Mouse (Mus musculus) midbrain, embryonic 16.5 days (tissue): ENCODE data around the gene Tead1. TPM values are rescaled to one million over a fixed set of nuclear protein-coding genes. Genes with fewer than 3 reads are reported as not detected.

ENCODE experiments used
- ATAC-seq: fragments of 200-750 bp; cut with Nextera tagmentation; 2 replicates; pipeline ENCODE4 v1.8.0; 2017; ENCODE audit warnings: moderate TSS enrichment
- H3K27ac ChIP-seq: fragments of 300-500 bp; sonication (generic); 2 replicates; pipeline ENCODE4 v1.5.1; 2014; ENCODE audit warnings: mild to moderate bottlenecking, low read length, mixed read lengths
- H3K27me3 ChIP-seq: fragments of 300-500 bp; sonication (generic); 2 replicates; pipeline ENCODE4 v1.6.1; 2014; ENCODE audit warnings: low read depth, low read length, mixed read lengths; ENCODE audit not compliant: control insufficient read depth, insufficient read depth
- H3K36me3 ChIP-seq: fragments of 300-500 bp; sonication (generic); 2 replicates; pipeline ENCODE4 v1.6.1; 2014; ENCODE audit warnings: mild to moderate bottlenecking, low read length, moderate library complexity, mixed read lengths; ENCODE audit not compliant: control insufficient read depth, insufficient read depth
- H3K4me1 ChIP-seq: fragments of 300-500 bp; sonication (generic); 2 replicates; pipeline ENCODE4 v1.6.1; 2014; ENCODE audit warnings: mild to moderate bottlenecking, low read length, mixed read lengths; ENCODE audit not compliant: control insufficient read depth, insufficient read depth
- H3K4me2 ChIP-seq: fragments of 300-500 bp; sonication (generic); 2 replicates; pipeline ENCODE4 v1.6.1; 2014; ENCODE audit warnings: mild to moderate bottlenecking, low read length, mixed read lengths
- H3K4me3 ChIP-seq: fragments of 300-500 bp; sonication (generic); 2 replicates; pipeline ENCODE4 v1.5.1; 2014; ENCODE audit warnings: low read depth, mild to moderate bottlenecking, low read length, moderate library complexity, mixed read lengths
- H3K9ac ChIP-seq: fragments of 300-500 bp; sonication (generic); 2 replicates; pipeline ENCODE4 v1.6.1; 2014; ENCODE audit warnings: low read depth, low read length, mixed read lengths
- H3K9me3 ChIP-seq: fragments of 300-500 bp; sonication (generic); replicated peaks from 2 replicates; pipeline ENCODE4 v1.6.1; 2014; ENCODE audit warnings: mild to moderate bottlenecking, low read length, mixed read lengths; ENCODE audit not compliant: control insufficient read depth, poor library complexity, severe bottlenecking
- WGBS: fragments of 180-500 bp; shearing (Covaris S2); extraction: QIAGEN DNeasy Blood & Tissue Kit; methylation state at CpG from one replicate; pipeline ENCODE4 v1.1.7; 2014; 5-methylcytosine and 5-hydroxymethylcytosine counted together
- polyA plus RNA-seq: library from polyadenylated mRNA; unstranded; fragments of >200 nt; fragmentation: Nextera tagmentation; extraction: Ambion mirVana; gene quantifications from 2 replicates; pipeline ENCODE4 v1.2.1, GENCODE M21; 2015

The Tead1 gene
- polyA plus RNA-seq, 1 experiment from 2014 or later = 12.5 TPM

DNA sequence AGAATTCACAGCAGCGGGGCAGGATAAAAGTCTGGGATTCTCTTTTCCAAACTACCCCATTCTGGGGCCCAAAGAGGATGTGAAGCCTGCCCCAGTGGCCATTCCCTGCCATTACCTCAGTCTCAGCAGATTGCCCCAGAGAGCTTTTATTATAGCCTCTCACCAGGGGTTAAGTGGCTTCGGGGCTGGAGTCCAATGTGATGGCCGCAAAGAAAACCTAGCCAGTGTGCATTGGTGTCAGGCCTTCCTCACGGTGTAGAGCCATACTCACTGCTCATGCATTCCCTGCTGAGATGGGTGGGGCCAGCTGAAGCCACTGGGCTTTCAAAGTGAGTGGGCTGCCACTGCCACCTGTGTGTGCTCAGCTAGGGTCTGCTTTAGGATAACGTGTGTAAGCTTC, 175.4 kb downstream of the Tead1 start:
- WGBS = 21% methylated on average over 5 of the region's 5 CpGs
- Histone ChIP-seq H3K9me3 (no peaks in the 10 kb centered on the region), H3K9ac (no peak overlapping the region), H3K36me3 (no peaks in the 10 kb centered on the region; the same call in 1 of the 2 replicates), H3K27me3 (no peaks in the 10 kb centered on the region), H3K27ac (no peak overlapping the region), H3K4me1 (peaks cover 36% of the 10 kb centered on the region), H3K4me3 (no peak overlapping the region), H3K4me2 (no peak overlapping the region)
- no peak for ATAC-seq

DNA sequence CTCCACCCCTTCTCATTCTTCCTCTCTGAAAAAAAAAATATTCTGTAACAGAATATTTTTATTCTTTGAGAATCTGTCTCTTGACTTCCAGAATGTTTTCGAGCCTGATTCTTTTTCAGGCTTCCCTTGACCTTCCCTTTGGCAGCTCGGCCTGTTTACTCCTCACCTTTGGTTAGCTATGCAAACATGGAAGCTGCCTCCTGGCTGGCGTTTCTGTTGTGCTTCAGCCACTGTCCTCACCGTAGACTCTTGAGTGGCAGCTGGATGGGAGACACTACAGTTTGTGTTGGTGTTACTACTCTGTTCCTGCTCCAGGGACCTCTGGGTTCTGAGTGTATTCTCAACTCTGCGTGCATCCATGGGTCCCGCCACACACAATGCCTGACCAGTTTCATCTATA, 176.3 kb downstream of the Tead1 start:
- Histone ChIP-seq H3K36me3 (no peaks in the 10 kb centered on the region; the same call in 1 of the 2 replicates), H3K27me3 (no peaks in the 10 kb centered on the region), H3K4me2 (no peak overlapping the region), H3K9ac (0 out of 2 replicates have a peak overlapping the region, but pooled peaks have one; percentile 30), H3K9me3 (no peaks in the 10 kb centered on the region), H3K4me3 (no peak overlapping the region), H3K27ac (peak overlapping the region; percentile 38; the same call in 1 of the 2 replicates), H3K4me1 (peaks cover 36% of the 10 kb centered on the region)
- 67% methylated on average over 6 of the region's 6 CpGs for WGBS
- ATAC-seq = no peak

DNA sequence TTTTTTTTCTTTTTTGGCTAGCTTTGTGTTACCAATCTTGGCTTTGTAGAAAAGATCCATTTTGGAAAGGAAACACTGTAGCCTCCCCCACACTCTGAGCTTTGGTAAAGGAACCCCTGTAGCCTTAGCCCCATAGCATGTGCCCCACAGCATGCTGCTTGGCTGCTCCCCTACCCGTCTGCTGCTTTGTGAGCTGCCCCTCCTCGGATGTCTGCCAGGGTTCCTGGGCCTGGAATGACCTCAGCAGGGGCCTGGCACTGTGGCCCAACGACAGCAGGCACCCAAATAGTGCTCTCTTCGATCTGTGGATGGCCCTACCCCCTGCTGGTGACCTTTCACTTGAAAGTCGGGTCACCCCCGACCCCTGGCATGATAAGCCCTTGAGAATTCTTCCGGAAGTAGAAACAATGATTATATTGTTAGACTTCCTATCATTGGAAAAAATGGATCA, 177.0 kb downstream of the Tead1 start:
- Histone ChIP-seq H3K36me3 (no peaks in the 10 kb centered on the region; the same call in 1 of the 2 replicates), H3K4me1 (peaks cover 31% of the 10 kb centered on the region), H3K27ac (0 out of 2 replicates have a peak overlapping the region, but pooled peaks have one; percentile 7), H3K4me2 (no peak overlapping the region), H3K9ac (no peak overlapping the region), H3K4me3 (no peak overlapping the region), H3K9me3 (no peaks in the 10 kb centered on the region), H3K27me3 (no peaks in the 10 kb centered on the region)
- peak; percentile 70; the same call in 1 of the 2 replicates for ATAC-seq
- 26% methylated on average over 7 of the region's 7 CpGs for WGBS

DNA sequence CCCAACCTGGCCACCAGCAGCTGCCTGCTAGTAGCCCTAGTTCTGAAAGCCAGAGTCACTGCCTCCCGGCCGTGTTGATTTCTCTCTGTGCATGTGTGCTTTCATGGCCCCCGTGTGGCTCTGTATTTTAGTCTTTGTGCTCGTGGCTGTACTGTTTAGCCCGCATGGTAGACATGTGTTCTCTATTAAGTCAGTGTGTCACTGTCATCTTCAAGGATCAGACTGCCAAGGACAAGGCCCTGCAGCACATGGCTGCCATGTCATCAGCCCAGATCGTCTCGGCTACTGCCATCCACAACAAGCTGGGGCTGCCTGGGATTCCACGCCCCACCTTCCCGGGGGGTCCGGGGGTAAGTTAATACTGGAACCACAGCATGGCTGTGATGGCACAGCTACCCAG, 177.5 kb downstream of the Tead1 start:
- Histone ChIP-seq H3K36me3 (no peaks in the 10 kb centered on the region; the same call in 1 of the 2 replicates), H3K4me2 (no peak overlapping the region), H3K27ac (0 out of 2 replicates have a peak overlapping the region, but pooled peaks have one; percentile 7), H3K27me3 (no peaks in the 10 kb centered on the region), H3K4me1 (peaks cover 27% of the 10 kb centered on the region), H3K9ac (no peak overlapping the region), H3K4me3 (no peak overlapping the region), H3K9me3 (no peaks in the 10 kb centered on the region)
- ATAC-seq = no peak
- WGBS = 64% methylated on average over 10 of the region's 10 CpGs

DNA sequence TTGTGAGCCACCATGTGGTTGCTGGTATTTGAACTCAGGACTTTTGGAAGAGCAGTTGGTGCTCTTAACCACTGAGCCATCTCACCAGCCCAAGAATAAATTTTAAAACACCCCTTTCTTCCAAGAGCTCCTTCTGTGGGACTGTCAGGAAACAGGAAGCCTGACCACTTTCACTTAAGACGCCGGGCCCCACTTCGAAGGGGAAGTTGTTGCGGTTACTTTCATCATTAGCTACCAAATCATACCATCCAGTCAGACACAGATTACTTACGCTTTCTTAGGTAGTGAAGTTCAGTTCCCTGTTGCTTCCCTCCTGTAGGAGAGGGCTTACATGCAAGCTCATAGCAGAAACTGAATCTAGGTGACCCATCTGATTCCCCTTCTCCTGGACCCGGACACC, 180.8 kb downstream of the Tead1 start:
- no peaks in the 10 kb centered on the region for H3K9me3 ChIP-seq
- no peak for ATAC-seq
- 99% methylated on average over 6 of the region's 6 CpGs for WGBS
- no peaks in the 10 kb centered on the region; the same call in none of the 2 replicates for H3K36me3 ChIP-seq
- H3K9ac ChIP-seq = no peak overlapping the region
- H3K27me3 ChIP-seq = no peaks in the 10 kb centered on the region
- H3K4me3 ChIP-seq = no peak overlapping the region
- H3K4me2 ChIP-seq = no peak overlapping the region
- no peak overlapping the region for H3K27ac ChIP-seq
- H3K4me1 ChIP-seq = peaks cover 11% of the 10 kb centered on the region

DNA sequence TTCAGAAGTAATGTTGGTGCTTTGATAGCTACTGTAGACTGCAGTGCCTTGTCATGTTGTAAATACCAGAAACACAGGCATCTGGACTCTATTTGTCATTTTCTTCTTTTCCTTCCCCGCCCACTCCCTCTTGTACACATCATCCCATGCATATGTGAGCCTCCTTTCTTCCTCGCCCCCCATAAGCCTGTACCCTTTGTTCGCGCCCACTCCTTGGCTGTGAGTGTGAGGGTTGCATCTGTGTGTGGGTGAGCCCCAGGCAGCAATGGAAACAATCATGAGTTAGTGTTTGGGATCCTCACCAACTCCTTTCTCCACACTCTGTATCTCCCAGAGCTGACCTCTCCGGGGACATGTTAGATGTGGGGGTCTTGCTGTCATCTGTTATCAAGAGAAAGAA, 183.0 kb downstream of the Tead1 start:
- no peak overlapping the region for H3K4me3 ChIP-seq
- no peaks in the 10 kb centered on the region for H3K4me1 ChIP-seq
- no peak for ATAC-seq
- no peak overlapping the region for H3K4me2 ChIP-seq
- 95% methylated on average over 5 of the region's 5 CpGs for WGBS
- no peaks in the 10 kb centered on the region for H3K9me3 ChIP-seq
- no peaks in the 10 kb centered on the region; the same call in none of the 2 replicates for H3K36me3 ChIP-seq
- H3K27me3 ChIP-seq = no peaks in the 10 kb centered on the region
- no peak overlapping the region for H3K27ac ChIP-seq
- H3K9ac ChIP-seq = no peak overlapping the region

DNA sequence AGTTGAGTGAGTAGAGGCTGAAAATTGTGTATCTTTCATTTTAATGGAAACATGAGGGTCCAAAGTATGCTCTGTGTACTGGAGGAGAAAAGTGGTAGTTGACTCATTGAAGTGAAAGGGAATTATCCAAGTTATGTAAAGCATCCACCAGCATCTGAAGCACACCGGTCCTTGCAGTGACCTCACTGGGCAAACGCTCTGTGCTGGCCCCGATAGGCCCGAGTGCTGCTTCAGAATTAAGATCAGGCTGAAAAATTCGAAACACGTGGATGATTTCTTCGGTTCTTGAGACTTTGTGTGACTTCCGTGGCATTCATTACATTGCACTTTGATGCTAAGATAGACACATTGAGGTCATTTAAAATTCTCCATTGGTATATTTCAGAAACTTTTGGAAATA, 185.1 kb downstream of the Tead1 start:
- Histone ChIP-seq H3K4me2 (no peak overlapping the region), H3K9ac (no peak overlapping the region), H3K4me1 (no peaks in the 10 kb centered on the region), H3K27me3 (no peaks in the 10 kb centered on the region), H3K36me3 (no peaks in the 10 kb centered on the region; the same call in 1 of the 2 replicates), H3K27ac (no peak overlapping the region), H3K9me3 (no peaks in the 10 kb centered on the region), H3K4me3 (no peak overlapping the region)
- 95% methylated on average over 8 of the region's 8 CpGs for WGBS
- no peak for ATAC-seq

DNA sequence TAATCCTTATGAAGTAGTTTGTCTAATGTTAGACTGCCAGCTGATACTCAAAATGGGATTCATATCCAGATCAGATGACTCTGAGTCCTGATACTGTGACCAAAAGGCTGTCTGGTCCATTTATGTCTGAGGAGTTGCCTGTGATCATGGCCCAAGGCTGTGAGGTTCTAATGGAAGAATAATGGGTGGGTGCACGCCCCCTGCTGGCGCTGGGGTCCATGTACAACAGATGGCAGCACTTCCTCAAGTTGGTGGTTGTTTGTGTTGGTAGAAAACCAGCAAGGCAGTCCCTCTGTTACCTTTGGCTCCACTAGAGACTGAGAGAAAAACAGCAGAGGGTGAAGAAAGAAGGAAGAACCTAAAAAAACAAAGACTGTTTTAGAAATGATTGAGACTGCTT, 186.6 kb downstream of the Tead1 start:
- Histone ChIP-seq H3K9ac (no peak overlapping the region), H3K27me3 (no peaks in the 10 kb centered on the region), H3K4me3 (no peak overlapping the region), H3K27ac (no peak overlapping the region), H3K4me1 (no peaks in the 10 kb centered on the region), H3K4me2 (no peak overlapping the region), H3K36me3 (no peaks in the 10 kb centered on the region; the same call in 1 of the 2 replicates), H3K9me3 (no peaks in the 10 kb centered on the region)
- no peak for ATAC-seq
- 16% methylated on average over 2 of the region's 2 CpGs for WGBS

DNA sequence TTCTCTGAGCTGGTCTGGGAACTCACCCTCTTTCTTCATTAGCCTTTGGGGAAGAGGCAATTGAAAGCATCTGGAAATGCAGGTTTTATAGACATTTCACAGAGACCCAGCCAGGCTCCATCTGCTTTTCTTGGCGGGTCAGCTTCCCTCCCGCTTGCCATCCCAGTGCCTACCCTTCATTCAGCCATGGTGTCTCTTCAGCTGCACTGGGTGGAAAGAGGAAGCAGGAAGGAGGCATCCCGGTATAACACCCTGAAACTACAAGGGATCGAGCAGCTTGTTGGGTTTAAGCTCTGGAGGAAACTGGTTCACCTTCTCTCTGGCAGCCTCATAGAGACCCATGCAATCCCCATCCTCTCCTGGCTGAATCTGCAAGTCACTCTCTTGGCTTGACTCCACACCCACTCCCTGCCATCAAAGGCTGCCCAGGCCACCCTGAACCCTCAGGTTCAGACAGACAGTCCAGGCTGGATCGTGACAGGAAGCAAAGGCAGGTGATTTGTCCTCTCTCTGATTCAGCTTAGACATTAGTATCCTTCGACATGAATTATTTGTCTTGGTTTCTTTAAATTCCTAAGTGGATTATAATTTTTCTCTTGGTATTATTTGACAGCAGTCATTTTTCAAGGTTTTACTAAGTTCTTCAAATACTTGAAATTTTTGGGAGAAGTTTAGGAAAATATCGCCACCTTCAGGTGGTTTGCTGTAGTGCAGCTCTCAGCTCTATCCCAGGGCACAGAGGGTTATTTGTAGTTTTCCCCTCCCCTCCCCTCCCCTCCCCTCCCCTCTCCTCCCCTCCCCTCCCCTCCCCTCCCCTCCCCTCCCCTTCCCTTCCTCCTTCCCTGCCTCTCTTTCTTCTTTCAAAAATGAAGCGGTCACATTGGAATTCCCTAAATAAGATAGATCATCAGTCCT, 189.7 kb downstream of the Tead1 start:
- Histone ChIP-seq H3K27me3 (no peaks in the 10 kb centered on the region), H3K4me2 (no peak overlapping the region), H3K9ac (no peak overlapping the region), H3K4me3 (no peak overlapping the region), H3K27ac (no peak overlapping the region), H3K4me1 (no peaks in the 10 kb centered on the region), H3K9me3 (no peaks in the 10 kb centered on the region), H3K36me3 (no peaks in the 10 kb centered on the region)
- 57% methylated on average over 7 of the region's 8 CpGs for WGBS
- ATAC-seq = no peak
